Mouse (Mus musculus): Measurements from ENCODE around the gene Fggy.

- TF ChIP-seq POLR2A (IDR thresholded peaks at IDR 0.05; ENCODE audit: insufficient read depth, low read depth, low read length) (no peak), CTCF (IDR thresholded peaks at IDR 0.05) (no peak)
These were observed 53.4 kb downstream of the Fggy start for GRCm38 (mm10) chr4:95610663-95611062.
